Mouse (Mus musculus) cortical plate, adult 2 months (tissue): ENCODE measurements at regions not wholly inside any gene's neighbourhood (a gene's known extent, or its start where the extent isn't known, plus 50 kb on each side); places are given as distances from the start of the nearest gene placed in this dataset.

Source experiments
- CTCF ChIP-seq: fragments of 200-500 bp; IDR thresholded peaks from 2 replicates; pipeline ENCODE4 v1.5.1; 2011; ENCODE audit warnings: mild to moderate bottlenecking, control low read depth, low read length; ENCODE audit not compliant: insufficient read depth; ENCODE audit errors: extremely low read depth
- POLR2A ChIP-seq: fragments of 200-500 bp; IDR thresholded peaks from 2 replicates; pipeline ENCODE4 v1.6.1; 2011; ENCODE audit warnings: mild to moderate bottlenecking, low read length, control low read depth; ENCODE audit not compliant: insufficient read depth; ENCODE audit errors: extremely low read depth

DNA sequence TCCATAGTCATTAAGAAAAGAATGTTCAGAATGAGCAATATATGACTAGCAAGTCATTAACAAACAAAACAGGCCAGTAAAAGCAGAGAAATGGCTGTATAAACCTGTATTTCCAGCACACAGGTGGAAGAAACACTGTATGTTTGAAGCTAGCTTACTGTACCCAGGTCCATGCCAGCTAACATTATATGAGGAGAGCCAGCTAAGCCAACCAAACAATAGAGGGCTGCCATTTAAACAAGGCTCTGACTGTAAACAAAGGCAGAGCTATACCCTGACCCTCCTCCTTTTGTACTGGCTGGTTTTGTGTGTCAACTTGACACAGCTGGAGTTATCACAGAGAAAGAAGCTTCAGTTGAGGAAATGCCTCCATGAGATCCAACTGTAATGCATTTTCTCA lies 178.6 kb upstream of the Smlr1 start:
- TF ChIP-seq CTCF (no peak), POLR2A (no peak)
